Mouse (Mus musculus) lung, postnatal 0 days (tissue): ENCODE data around the gene Cap1.

Source experiments
- CTCF ChIP-seq: IDR thresholded peaks from 2 replicates; pipeline ENCODE4 v1.5.1; 2016; ENCODE audit warnings: antibody characterized with exemption, mild to moderate bottlenecking
- EP300 ChIP-seq: IDR thresholded peaks from 2 replicates; pipeline ENCODE4 v1.6.1; 2016; ENCODE audit warnings: antibody characterized with exemption, mild to moderate bottlenecking, control low read depth

DNA sequence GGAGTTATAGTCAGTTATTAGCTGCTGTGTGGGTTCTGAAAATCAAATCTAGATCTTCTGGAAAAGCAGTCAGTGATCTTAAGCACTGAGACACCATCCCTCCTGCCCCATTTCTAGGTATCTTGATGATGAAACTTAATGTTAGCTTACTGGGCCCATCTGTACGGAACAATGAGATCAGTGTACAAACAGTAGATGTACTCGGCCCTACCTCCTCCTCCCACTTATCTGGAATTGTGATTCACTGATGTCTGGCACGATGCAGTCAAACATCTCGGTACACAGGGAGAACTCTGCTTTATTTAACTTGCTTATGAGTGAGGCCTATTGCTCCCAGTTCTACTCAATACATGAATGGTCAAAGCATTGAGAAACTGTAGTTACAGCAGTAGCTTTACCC, 30.1 kb upstream of the Cap1 start:
- no peak for TF ChIP-seq CTCF
- no peak for TF ChIP-seq EP300
